Mouse (Mus musculus) skeletal muscle tissue, adult 2 months (tissue): ENCODE results near the gene Extl2.

Source experiments
- DNase-seq: peaks from one replicate; pipeline ENCODE4 v3.0.0-alpha.2; 2012; ENCODE audit warnings: low read depth, low spot score

Extl2 gene

GRCm38 (mm10) chr3:116006978-116007940 lies at the start of gene Extl2, which contains the start of gene Slc30a7:
TSS of gene Extl2 (plus strand) at chr3:116007462.
TSS of gene Slc30a7 (minus strand) at chr3:116007406.
- peak; percentile 72 for DNase-seq

GRCm38 (mm10) chr3:115961311-115962027 lies 45.8 kb upstream of the Extl2 start:
- no peak for DNase-seq

- peak; percentile 35 for DNase-seq
Measured at GRCm38 (mm10) chr3:115962028-115962415, 45.2 kb upstream of the Extl2 start.

GRCm38 (mm10) chr3:115963597-115963996 lies 43.7 kb upstream of the Extl2 start:
- DNase-seq = no peak

- no peak for DNase-seq
Measured at GRCm38 (mm10) chr3:115964071-115964470, 43.2 kb upstream of the Extl2 start.

- peak; percentile 77 for DNase-seq
Measured at GRCm38 (mm10) chr3:115968745-115969530, 38.3 kb upstream of the Extl2 start.

- DNase-seq = no peak
Measured at GRCm38 (mm10) chr3:115971045-115971785, 36.0 kb upstream of the Extl2 start.

- no peak for DNase-seq
Measured at GRCm38 (mm10) chr3:115971891-115972646, 35.2 kb upstream of the Extl2 start.

GRCm38 (mm10) chr3:115974228-115974627 lies 33.0 kb upstream of the Extl2 start:
- DNase-seq = no peak

GRCm38 (mm10) chr3:115974995-115975394 lies 32.3 kb upstream of the Extl2 start:
- no peak for DNase-seq

- no peak for DNase-seq
Measured at GRCm38 (mm10) chr3:115979000-115979399, 28.3 kb upstream of the Extl2 start.

GRCm38 (mm10) chr3:115983217-115983616 lies 24.0 kb upstream of the Extl2 start:
- DNase-seq = no peak

GRCm38 (mm10) chr3:115984653-115985052 lies 22.6 kb upstream of the Extl2 start:
- no peak for DNase-seq

- no peak for DNase-seq
Measured at GRCm38 (mm10) chr3:115985183-115985892, 21.9 kb upstream of the Extl2 start.

GRCm38 (mm10) chr3:115992103-115992502 lies 15.2 kb upstream of the Extl2 start:
- no peak for DNase-seq

GRCm38 (mm10) chr3:115992588-115992987 lies 14.7 kb upstream of the Extl2 start:
- no peak for DNase-seq

- DNase-seq = no peak
Measured at GRCm38 (mm10) chr3:115993025-115993424, 14.2 kb upstream of the Extl2 start.

- DNase-seq = no peak
Measured at GRCm38 (mm10) chr3:115996929-115997328, 10.3 kb upstream of the Extl2 start.

- DNase-seq = peak; percentile 15
Measured at GRCm38 (mm10) chr3:116006284-116006977, 831 bp upstream of the Extl2 start.
